Mouse (Mus musculus) urinary bladder, postnatal 14 days (tissue): ENCODE measurements at regions not wholly inside any gene's neighbourhood (a gene's known extent, or its start where the extent isn't known, plus 50 kb on each side); places are given as distances from the start of the nearest gene placed in this dataset.
A peak's percentile ranks its signal among the peaks of the same experiment; 100 is the strongest.

Source experiments
- DNase-seq: peaks from one replicate; pipeline ENCODE4 v3.0.0; 2021; ENCODE audit warnings: low spot score

DNA sequence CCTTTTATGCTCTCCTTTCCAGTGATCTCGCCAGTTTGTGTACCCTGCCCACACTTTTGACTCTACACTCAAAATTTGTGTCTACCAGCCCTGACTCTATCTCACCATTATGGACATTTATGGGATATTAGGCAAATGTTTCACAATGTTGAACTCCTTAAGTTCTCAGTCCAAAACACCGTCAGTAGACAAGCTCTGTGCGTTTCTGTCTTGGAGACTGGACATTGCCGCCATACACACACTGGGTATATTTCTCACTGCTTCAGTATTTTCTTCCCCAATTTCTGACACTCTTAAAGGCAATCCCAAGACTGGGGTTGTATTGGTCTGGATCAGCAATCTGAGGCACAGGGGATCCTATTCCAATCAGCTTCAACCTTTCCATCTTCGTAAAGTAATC lies 75.6 kb downstream of the Oxgr1 start:
- DNase-seq: no peak

DNA sequence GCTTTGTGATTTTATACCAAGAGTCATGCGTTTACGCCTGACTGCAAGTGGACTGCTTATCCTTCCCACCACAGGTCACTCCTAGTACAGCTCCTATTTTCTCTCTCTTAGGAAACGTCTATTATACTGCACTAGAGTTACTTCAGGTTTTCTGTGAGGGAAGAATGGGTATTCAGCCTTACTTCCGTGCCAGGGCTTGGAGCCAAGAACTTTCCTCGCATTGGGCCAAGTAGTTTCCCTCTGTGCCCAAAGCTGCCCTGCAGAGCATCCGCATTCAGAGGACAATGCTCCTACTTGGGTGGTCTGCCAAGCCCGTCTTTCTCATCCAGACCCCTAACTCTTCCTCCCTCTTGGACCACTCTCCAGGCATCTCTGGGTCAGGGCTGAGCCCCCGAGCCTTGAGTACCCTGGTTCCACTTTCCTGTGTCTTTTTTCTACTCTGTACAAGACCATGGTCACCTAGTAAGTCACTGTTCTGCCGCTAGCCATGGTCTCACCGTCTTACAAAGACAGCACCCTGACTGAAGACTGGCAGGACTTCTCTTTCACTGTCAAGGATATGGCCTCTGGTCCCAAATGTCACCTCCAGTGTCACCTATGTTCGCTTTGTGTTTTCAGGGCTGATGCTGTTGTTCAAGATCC lies 76.3 kb downstream of the Oxgr1 start:
- DNase-seq: peak; percentile 12

- no peak for DNase-seq
Observed at GRCm38 (mm10) chr14:119963741-119964140, 78.5 kb downstream of the Oxgr1 start.

DNA sequence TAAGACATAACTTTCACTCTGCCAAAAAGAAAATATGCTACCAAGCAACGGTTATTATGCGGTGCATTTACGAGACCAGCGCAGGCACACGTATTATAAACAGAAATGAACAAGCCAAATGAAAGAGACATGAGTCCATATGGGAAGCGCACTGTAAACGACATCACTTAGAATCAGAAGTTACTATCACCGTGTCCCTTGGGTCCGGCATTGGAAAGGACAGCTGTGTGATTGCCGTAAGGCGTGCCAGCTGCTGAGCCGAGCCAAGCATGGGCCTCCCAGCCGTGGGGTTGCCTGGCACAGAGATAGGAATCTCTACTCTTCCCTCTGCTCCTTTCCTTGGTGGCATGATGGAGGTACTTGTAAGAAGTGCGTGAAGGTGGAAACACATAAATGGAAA lies 88.4 kb downstream of the Oxgr1 start:
- no peak for DNase-seq

GRCm38 (mm10) chr14:119952877-119953624 lies 89.2 kb downstream of the Oxgr1 start:
- no peak for DNase-seq
